Mouse (Mus musculus) neutrophil, adult 5-6 weeks (primary cell): ENCODE measurements at regions not wholly inside any gene's neighbourhood (a gene's known extent, or its start where the extent isn't known, plus 50 kb on each side); places are given as distances from the start of the nearest gene placed in this dataset.

ENCODE experiments used
- ATAC-seq: fragments of 151-379, 151-347 bp; 2 replicates; pipeline ENCODE4 v1.8.0; 2017; ENCODE audit warnings: mild to moderate bottlenecking, moderate TSS enrichment; ENCODE audit not compliant: insufficient number of reproducible peaks, poor library complexity, low FRiP score, severe bottlenecking; ENCODE audit errors: extremely low read depth

DNA sequence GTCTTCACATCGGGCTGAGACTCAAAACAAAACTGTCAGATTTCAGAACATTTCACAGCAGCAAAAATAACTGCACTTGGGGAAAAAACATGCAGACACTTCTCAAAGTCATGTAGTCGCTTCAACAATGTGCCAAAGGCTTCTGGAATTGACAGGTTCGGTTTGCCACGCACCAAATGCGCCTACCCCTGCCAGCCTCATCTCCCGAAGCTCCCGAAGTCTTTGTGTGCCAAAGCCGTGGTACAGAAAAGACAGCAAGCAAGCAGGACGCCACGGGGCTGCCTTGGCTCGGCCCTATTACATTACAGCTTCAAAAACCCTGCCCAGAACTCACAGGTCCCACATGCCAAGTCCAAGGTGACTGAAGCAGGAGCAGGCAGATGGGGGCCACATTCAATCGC, 50.9 kb upstream of the Dio3 start:
- ATAC-seq = no peak
